Mouse (Mus musculus) adrenal gland, adult 2 months (tissue): ENCODE results near the gene Plxna1. TPM values are rescaled to one million over a fixed set of nuclear protein-coding genes. Genes with fewer than 3 reads are reported as not detected.

ENCODE experiments used
- DNase-seq: peaks from one replicate; pipeline ENCODE4 v3.0.0; 2021
- polyA plus RNA-seq: library from polyadenylated mRNA; depleted of rRNA; stranded (reverse); fragments of >200 nt; gene quantifications from 2 replicates; pipeline ENCODE4 v1.2.3, GENCODE M21; 2012; rRNA removed
- total RNA-seq, 2 experiments: library from RNA; stranded (reverse); gene quantifications; 2 replicates each; pipeline ENCODE4 v1.2.3; 2021

Plxna1 gene
- total and polyA plus RNA-seq, 3 experiments = 56.1 to 127 (median 101) TPM

GRCm38 (mm10) chr6:89283095-89283494, 79.3 kb downstream of the Plxna1 start:
- DNase-seq = no peak

GRCm38 (mm10) chr6:89282626-89283025, 79.8 kb downstream of the Plxna1 start:
- DNase-seq = no peak

GRCm38 (mm10) chr6:89281492-89282332, 80.7 kb downstream of the Plxna1 start:
- no peak for DNase-seq

- peak; percentile 59 for DNase-seq
Measured at GRCm38 (mm10) chr6:89280555-89280954, 81.9 kb downstream of the Plxna1 start.

GRCm38 (mm10) chr6:89271731-89272475, 90.5 kb downstream of the Plxna1 start:
- DNase-seq = no peak

GRCm38 (mm10) chr6:89267181-89267580, 95.2 kb downstream of the Plxna1 start:
- no peak for DNase-seq

Other genes starting within 250 kb of the Plxna1 start
- 10 to 100 TPM; 26.3 to 39.4 TPM for gene Chchd6, start 233.0 kb upstream of the Plxna1 start, total RNA-seq
- 34.2 and 54.1 TPM in 2 replicates for gene Chchd6, start 233.0 kb upstream of the Plxna1 start, polyA plus RNA-seq